Mouse (Mus musculus): ENCODE measurements at regions not wholly inside any gene's neighbourhood (a gene's known extent, or its start where the extent isn't known, plus 50 kb on each side); places are given as distances from the start of the nearest gene placed in this dataset.
"Not testable (repeated sequence)": the region's sequence is repeated elsewhere in the genome, so short reads cannot be mapped to it uniquely, and the experiment has no call there.

GRCm38 (mm10) chrX:82249456-82249855 lies 699.2 kb upstream of the Dmd start:
- not testable (repeated sequence) for H3K4me3 ChIP-seq (ENCODE audit: low read depth, low read length); H3K4me1 ChIP-seq (ENCODE audit: control insufficient read depth, insufficient read depth, low read length); H3K27me3 ChIP-seq (ENCODE audit: control insufficient read depth, insufficient read depth, low read length); DNase-seq (ENCODE audit: low spot score, missing footprints); H3K9ac ChIP-seq (ENCODE audit: low read length); ATAC-seq (ENCODE audit: low FRiP score); H3K4me2 ChIP-seq; H3K27ac ChIP-seq (ENCODE audit: low read depth, low read length); H3K9me3 ChIP-seq (ENCODE audit: control insufficient read depth, low read length); H3K36me3 ChIP-seq (ENCODE audit: control insufficient read depth, insufficient read depth, low read length)
- WGBS = 28% methylated on average over 1 of the region's 1 CpGs

GRCm38 (mm10) chrX:82282376-82282775 lies 666.3 kb upstream of the Dmd start:
- H3K4me1 ChIP-seq (ENCODE audit: control insufficient read depth, insufficient read depth, low read length); ATAC-seq (ENCODE audit: low FRiP score); H3K27ac ChIP-seq (ENCODE audit: low read depth, low read length); H3K4me2 ChIP-seq; H3K36me3 ChIP-seq (ENCODE audit: control insufficient read depth, insufficient read depth, low read length); H3K9me3 ChIP-seq (ENCODE audit: control insufficient read depth, low read length); H3K9ac ChIP-seq (ENCODE audit: low read length); H3K27me3 ChIP-seq (ENCODE audit: control insufficient read depth, insufficient read depth, low read length); DNase-seq (ENCODE audit: low spot score, missing footprints); H3K4me3 ChIP-seq (ENCODE audit: low read depth, low read length): not testable (repeated sequence)
- 68% methylated on average over 4 of the region's 4 CpGs for WGBS

DNA sequence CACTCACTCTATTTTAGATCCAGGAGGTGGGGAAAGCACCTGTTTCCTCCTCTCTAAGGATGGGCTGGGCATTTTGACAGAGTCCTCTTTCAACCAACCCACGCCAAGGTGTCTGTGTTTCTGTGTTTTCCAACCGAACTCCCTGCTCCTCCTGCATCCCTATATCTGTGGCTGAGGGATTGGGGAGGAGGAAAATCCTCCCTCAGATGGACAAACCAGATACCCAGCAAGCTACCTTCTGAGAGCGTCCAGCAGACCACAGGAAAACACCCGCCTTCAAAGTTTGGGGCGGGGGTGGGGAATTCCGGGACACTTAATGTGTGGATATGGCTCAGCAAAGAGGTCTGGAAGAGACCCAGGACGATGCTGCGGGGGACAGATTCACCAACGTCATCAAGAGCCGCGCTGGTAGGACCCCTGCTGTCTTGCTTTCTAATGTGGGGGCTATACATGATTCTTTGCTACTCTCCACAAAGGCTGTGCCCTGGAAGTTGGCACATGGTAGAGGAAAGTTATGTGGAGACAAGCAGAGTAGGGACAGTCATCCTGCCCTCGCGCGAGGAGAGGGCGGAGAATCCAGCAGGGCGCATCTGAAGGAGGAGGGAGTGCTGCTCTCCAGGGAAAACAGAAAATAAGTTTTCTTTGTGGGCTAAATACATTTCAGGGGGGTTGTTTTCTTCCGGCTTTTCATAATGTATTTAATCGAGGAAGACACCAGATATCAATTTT lies 637.7 kb upstream of the Dmd start:
- DNase-seq (ENCODE audit: low spot score, missing footprints) (peak; percentile 83), ATAC-seq (ENCODE audit: low FRiP score) (peak; percentile 50)
- peak overlapping the region; percentile 14; the same call in 1 of the 2 replicates for H3K4me3 ChIP-seq (ENCODE audit: low read depth, low read length)

More for the DNA sequence above, 637.7 kb upstream of the Dmd start:
- Histone ChIP-seq H3K9ac (ENCODE audit: low read length) (no peak overlapping the region), H3K9me3 (ENCODE audit: control insufficient read depth, low read length) (no peaks in the 10 kb centered on the region), H3K36me3 (ENCODE audit: control insufficient read depth, insufficient read depth, low read length) (no peaks in the 10 kb centered on the region), H3K27ac (ENCODE audit: low read depth, low read length) (no peak overlapping the region), H3K4me1 (ENCODE audit: control insufficient read depth, insufficient read depth, low read length) (no peaks in the 10 kb centered on the region), H3K4me2 (peak overlapping the region; percentile 37; the same call in 1 of the 2 replicates), H3K27me3 (ENCODE audit: control insufficient read depth, insufficient read depth, low read length) (no peaks in the 10 kb centered on the region)
- WGBS = 30% methylated on average over 18 of the region's 18 CpGs
